Mouse (Mus musculus): ENCODE data around the gene B230118H07Rik.

Gene B230118H07Rik

DNA sequence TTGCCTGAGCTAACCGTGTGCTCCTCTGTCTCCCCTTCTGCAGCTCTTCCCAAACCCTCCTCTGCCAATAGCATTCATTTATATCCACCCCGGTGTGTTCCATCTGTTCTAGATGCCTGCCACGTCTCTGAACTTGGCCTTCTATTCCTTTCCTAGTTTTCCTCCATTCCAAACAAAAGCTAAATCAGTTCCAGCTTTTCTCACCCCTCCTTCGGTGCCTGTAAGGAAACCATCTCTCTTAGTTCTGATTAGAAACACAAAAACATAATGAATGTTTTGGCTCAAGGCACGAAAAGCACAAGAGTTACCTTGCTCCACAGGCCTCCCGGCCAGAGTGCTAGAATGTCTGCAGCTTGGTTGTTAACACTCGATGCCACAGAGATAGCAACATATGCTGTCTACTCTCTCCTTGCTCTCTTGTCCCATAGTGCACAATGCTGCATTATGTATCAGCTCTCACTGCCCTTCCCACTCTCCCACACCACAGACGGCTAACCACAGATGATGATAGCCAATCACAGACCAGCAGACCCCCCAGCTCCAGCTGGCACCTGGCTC lies at the start of gene B230118H07Rik, which contains the start of gene Rag1:
Gene B230118H07Rik (minus strand): TSS at position 419 of the 558 bp plus-strand sequence.
Gene Rag1 (minus strand): TSS at position 388 of the 558 bp plus-strand sequence.
- peak; percentile 72 for DNase-seq

DNA sequence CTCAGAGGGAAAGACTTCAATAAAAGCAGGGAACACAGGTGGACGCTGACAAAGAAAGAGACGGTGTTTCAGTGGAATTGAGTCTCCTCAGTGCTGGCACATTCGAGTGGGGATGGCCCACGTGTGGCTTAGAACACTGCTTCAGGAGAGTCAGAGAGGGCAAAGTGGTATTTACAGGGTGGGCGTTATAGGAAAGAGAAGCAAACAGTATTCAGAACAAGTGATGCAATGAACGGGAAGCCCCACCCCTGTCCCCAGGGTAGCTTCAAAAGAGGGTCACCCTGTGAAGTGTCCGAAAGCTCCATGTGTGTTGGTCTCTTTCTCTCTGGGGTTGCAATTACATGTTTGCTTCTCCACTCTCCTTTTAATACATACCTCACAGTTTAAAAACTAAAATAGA lies 46.3 kb upstream of the B230118H07Rik start:
- DNase-seq = no peak

DNA sequence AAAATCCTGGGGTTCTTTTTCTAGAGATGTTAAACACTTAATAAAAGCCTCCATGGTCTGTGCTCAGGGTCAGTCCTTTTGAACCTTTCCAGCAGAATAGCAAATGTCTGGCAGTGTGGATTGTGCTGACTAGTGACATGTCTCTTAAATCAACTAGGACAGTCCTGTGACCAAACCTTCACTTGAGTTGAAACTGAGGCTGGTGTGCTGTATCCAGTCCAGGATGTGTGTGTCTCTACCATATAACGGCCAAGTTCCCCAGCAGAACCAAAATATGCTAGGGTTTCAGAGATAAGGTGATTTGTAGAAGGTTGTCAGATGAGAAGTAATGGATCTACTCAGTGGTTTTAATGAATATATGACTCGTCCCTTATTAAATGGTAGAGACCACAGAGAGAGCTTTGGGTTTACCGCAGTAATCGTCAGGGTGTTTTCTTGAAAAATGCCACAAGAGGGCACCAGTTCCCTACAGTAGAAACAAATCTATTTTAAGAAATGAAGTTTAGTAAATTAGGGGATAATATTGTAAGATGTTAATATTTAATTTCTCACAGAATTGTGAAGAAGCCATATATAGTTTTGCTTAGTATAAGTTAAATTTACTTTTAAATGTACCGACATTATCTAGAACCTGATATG lies 44.4 kb upstream of the B230118H07Rik start:
- peak; percentile 27 for DNase-seq

DNA sequence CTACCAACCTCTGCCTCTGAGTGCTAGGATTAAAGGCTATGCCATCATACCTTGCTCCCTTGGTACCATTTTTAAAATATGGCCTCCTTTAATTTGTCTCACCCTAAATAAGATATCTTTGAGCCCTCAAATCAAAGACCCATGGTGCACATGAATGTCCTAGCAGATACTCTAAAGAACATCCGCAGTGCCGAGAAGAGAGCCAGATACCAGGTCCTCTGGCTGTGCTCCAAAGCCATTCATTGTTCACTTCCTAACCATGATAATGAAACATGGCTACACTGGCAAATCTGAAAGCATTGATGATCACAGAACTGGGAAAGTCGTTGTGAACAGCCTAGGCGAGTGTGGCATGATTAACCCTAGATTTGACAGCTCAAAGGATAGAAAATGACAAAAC lies 43.7 kb upstream of the B230118H07Rik start:
- no peak for DNase-seq

DNA sequence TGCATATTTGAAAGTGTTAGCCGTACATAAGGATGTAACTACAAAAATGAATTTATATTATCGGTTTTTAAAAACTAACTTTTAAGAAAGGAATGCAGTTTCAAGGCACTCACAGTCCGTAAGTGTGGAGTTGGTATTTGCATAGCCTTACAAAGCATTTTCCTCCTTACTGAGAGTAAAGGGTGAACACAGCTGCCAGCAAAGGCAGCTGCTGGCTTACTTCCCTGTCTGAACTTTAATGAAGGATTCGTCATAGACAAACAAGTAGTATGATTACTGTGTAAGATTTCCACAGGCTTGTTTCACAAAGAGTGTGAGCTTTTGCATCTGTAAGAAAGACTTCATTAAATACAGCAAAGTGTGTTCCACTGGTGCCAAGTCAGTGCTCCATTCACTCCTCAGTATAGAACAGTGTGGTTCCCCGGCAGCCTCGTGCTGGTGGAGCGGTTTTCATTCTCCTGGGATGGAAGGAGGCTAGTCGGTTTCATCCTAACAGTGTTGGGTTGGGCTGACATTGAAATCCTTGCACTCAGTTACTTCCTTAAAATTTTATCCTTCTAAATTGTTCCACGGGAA lies 41.0 kb upstream of the B230118H07Rik start:
- no peak for DNase-seq

DNA sequence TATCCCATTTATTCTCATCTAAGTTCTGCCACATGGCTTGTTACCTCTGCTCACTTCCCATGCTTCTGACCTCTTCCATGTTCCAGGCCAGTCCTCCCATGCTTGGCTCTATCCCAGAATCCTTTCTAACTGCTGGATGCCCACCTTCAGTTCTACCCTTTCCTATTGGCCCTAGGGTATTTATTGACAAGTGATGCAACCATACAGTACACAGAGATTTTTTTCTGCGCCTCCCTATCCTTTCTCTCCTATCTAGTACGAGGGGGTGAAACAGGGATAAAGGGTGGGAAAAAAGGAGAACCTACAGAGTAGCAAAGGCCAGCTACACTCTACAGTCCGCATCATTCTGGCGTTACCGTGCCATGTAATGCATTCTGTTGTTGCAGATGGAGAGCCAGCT lies 38.7 kb upstream of the B230118H07Rik start:
- no peak for DNase-seq

DNA sequence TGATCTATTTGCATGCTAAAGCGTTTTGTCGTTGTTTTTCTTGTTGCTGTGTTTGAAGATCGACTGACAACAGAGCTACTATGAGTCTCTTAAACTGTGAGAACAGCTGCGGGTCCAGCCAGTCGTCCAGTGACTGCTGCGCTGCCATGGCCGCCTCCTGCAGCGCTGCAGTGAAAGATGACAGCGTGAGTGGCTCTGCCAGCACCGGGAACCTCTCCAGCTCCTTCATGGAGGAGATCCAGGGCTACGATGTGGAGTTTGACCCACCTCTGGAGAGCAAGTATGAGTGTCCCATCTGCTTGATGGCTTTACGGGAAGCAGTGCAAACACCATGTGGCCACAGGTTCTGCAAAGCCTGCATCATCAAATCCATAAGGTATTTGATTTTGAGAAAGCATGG lies 35.1 kb upstream of the B230118H07Rik start:
- DNase-seq = no peak

DNA sequence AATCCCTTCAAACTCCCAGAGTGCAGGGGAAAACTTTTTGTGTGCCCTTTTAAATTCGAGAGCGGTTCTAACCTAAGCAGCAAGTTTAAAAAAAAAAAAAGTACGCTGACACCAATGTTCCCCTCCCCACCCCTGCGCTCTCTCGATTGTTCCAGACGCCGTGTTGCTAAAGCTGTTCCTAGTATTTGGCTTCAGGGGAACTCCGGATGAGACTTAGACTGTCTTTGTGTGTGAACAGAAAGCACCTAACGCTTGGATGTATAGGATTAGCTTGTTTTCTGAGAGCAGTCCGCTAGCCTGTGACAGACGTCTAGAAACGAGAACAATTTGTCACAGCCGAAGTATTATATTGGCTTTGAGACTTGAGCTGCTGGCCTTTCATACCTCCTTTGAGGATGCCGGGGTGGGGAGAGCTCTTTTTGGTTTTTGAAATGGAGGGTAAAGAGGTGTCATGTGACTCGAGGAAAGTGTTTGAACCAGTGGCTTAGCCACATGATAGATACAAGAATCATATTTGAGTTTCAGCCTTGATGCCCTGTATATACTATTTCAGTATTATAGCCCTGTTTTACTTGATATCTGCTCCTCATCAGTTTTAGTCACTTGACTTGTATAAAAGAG lies 29.9 kb upstream of the B230118H07Rik start:
- peak; percentile 35 for DNase-seq

DNA sequence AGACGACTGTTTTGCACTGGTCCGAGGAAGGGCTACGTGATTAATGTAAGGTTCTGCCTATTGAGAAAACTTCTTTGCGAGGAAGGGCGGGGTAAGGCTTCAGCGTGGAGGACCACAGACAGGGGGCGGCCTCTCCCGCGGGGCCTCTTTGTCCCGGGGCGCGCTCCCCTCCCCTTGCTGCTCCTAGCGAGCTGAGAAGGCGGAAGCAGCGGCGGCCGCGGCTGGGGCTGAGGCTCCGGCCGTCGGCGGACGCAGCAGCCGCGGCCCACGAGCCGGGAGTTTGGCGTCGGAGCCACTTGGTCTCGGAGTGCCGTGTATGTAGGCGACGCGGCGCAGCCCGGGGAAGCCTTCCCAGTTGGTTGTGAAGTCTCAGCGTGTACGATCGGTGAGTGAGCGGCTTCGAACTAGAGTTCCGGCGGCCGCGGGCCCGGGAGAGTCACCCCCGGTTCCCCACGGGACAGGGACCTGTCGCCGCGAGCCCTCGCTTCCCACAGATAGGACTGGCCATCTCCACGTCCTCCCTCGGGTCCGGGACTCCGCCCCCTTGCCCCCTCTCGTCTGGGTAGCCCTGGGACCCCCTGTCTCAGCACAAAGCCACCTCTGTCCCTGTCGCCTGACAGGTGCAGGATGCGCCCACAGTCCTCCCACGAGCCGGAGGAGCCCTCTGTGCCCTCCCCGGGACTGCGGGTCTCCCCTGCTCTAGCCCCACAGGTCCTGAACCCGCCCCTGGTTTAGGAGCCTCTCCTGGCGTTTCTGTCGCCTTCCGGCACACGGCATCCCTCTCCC lies 29.1 kb upstream of the B230118H07Rik start, which contains the start of gene Traf6:
Gene Traf6 (plus strand): TSS at position 194 of the 786 bp plus-strand sequence.
- peak; percentile 94 for DNase-seq

DNA sequence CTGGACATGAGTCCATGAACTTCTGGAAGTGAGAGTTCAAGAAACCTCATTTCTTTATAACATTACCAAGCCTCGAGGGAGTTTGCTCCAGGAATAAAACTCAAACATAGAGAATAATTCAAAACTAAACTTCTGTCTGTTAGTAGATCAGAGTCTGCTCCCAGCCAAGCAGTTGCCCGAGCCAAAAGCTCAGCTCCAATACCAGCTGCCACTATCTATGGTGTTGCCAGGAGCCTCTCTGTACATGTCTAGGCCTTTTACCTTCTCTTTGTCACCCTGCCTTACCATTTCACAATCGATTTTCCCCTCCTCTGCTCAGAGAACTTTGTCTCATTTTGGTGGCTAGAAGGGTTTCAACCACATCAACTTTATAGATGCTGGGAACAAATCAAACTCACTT lies 24.2 kb upstream of the B230118H07Rik start:
- no peak for DNase-seq

DNA sequence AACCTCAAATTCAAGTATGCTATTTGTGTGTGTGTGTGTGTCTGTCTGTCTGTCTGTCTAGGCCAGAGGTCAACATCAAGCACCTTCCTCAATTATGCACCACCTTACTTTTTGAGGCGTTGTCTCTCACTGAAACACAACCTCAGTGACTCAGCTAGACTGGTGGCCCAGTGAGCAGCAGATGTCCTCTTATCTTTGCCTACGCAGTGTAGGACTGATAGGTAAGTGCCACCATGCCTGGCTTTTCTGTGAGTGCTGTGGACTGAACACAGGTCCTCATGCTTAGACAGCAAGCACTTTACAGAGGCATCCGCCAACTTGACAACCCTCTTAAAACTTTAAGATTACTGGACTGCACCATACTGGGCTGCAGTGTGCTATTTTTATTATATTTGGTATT lies 19.4 kb upstream of the B230118H07Rik start:
- no peak for DNase-seq

DNA sequence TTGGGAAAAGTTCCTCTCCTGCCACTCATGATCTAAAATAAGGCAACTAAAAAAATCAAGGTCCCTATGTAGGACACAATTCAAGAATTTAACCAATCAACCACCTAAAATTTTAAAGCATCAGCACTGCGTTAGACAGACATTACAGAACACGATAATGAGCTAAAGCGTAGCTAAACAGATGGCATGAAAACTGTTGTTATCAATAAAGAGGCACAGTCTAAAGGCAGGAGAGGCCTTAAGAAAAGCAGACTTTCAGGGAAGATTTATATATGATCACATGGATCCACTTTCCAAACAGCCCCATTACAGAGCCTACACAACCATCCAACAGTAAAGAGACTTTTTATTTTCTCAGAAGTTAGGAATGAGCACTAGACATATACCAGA lies 16.4 kb upstream of the B230118H07Rik start:
- no peak for DNase-seq

DNA sequence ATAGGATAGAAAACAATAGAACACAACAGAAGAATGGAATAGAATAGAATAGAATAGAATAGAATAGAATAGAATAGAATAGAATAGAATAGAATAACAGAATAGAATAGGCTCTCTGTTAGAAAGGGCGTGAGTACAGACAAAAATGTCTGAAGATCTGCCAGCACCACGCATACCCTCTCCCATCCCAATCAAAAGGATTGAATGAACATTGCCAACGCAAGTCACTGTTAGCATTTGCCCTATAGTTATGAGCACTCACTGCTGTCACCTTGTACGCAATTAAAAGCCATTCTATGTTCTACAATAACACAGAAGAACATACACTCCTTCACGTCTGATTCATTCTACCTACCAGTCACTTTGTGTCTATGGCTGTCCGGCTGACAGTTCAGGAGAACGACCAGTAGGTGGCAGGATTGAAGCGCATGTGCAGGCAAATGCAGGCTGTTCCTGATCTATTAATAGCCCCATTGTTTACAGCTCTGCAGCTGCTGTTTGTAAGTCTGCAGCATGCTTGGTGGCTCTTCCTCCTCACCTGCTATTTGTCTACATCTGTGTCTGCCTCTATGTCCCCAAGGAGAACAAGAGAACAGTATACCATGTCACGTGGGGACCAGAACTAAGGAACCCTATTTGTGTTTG lies 15.8 kb upstream of the B230118H07Rik start:
- DNase-seq = peak; percentile 84

DNA sequence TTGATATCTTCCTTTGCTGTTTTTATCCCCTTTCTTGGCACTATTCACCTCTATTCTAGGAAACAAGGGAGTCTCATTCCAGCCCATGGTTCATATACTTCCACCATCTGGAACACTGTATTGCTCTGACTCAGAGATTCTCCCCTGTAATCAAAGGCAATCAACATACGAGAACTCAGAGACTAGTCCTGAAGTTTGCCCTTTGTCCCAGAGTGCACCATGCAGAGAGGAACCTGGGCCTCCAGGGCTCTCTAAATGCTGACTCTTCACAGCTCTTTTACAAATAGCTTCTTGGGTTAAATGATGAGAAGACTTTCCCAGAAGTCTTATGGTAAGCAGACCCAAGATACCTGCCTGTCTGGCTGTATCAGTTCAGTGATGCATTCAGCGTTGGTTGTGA lies 11.2 kb upstream of the B230118H07Rik start:
- DNase-seq = no peak

DNA sequence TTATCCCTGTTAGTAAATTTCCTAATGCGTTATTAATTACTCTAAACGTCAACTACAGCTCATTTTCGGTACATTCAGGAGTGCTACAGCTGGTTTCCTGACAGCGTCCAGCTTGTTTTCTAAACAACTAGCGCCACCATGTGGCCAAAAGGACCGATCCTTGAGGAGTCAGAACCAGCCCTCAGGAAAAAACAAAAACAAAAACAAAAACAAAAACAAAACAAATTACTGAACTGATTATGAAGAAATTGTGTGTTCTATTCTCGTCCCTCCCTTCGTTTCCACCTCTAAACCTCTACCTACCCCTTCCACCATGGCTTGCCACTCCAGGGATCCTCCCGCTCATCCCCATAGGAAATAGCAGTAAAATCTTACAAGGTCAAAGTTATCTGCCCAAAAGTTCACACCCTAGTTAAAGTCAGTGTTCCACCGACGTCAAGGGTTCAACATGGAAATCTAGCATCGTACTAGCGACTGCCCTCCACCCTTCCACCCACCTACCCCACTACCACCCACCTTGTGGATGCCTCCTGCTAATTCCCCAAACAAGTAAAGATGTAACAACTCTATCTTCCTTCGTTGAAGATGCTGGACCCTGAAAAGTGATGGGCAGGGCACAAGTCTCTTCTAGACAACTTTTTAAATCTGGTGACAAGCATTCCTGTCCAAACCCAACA lies 3.7 kb upstream of the B230118H07Rik start:
- DNase-seq = peak; percentile 96

DNA sequence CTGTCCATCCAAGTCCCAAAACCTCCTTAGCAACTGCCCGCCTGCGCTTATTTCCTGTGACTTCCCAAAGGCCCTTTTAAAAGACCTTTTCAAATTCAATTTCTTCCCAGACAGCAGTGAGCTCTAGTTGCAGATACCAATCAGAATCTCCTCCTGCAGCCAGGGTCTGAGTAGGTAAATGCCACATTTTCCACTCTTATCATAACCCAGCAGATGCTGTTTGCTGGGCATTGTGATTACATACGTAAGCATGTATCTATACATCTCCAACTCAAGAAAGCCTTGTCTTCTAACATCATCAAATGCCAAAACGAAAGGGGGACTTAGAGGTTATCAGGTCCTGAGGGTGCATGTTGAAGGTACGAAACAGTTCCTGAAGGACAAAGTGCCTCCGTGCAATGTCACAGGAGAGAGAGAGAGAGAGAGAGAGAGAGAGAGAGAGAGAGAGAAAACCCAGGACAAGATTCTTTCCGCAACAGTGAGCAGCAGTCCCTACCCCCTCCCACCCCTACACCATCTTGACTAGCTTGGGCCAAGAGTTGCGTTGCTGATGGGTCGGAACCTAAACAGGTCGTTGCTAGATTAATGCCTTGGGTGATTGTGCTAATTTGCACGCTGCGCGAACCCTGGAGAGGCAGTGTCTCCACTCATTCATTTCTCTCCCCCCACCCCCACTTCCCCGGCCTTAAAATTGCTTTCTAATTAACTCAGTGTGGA lies 3.0 kb upstream of the B230118H07Rik start:
- DNase-seq = peak; percentile 45

DNA sequence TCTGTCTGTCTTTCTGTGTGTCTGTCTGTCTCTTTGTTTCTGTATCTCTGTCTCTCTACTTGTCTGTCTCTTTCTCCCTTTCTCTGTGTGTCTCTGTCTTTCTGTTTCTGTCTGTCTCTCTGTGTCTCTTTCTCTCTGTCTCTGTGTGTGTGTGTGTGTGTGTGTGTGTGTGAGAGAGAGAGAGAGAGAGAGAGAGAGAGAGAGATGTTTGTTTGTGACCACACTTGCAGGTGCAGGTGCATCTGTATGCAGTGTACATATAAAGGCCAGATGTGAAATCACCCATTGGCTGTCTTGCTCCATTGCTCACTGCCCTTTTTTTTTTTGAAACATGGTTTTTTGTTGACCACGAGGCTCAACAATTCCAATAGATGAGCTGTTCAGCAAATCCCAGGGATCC lies 1.1 kb upstream of the B230118H07Rik start:
- no peak for DNase-seq

DNA sequence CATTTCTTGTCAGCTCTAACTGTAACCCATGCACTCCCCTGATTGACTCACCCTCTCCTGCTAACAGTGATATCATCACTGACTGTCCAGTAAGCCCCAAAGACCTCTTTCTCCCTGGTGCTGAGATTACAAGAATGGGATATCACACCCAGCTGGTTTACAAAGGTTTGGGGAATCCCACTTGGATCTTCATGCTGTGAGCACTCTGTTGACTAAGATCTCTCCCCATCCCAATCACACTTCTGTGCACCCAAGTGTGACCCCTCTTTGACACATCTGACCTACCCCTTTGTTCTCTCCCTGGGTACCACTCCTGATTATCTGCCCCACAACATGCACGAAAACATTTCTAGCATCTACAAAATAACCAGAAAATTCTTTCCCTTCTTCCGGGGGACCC lies 971 bp downstream of the B230118H07Rik start:
- DNase-seq = no peak

DNA sequence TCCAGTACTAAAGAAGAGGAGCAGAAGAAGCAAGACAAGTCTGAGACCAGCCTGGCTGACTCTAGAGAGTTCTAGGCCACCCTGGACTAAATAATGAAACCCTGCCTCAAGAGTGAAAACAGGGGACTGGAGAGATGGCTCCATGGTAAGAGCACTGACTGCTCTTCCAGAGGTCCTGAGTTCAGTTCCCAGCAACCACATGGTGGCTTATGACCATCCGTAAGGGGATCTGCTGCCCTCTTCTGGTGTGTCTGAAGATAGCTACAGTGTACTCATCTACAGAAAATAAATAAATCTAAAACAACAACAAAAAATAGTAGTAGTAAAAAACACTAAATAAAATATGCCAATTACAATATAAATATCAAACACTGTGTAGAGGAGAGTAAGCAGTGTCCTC lies 3.5 kb downstream of the B230118H07Rik start:
- peak; percentile 62 for DNase-seq

DNA sequence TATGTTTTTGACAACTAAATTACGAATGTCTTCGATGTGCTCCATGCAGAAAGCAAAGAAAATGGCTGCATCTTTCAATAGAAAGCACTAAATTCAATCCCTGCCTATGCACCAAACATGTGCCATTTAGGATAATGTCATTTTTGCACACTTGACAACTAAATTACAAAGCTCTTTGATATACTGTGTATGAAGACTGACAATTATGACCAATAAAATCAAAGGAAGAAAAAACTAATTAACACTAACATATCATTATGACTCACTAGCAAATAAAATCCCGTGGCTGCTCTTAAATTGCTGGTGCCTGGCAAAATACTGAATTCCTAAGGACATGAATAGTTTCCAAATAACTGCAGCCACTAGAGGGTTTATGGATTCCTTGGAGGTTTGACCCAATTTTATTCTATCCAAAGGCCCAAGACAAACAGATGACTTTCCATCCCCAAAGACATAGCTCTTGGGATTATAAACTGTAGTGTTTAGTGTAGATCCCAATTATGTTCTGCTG lies 9.4 kb downstream of the B230118H07Rik start:
- DNase-seq = no peak
